Mouse (Mus musculus) stomach, embryonic 15.5 days (tissue): ENCODE data around the gene Gm973. TPM values are rescaled to one million over a fixed set of nuclear protein-coding genes. Genes with fewer than 3 reads are reported as not detected.
"Not testable (repeated sequence)": the region's sequence is repeated elsewhere in the genome, so short reads cannot be mapped to it uniquely, and the experiment has no call there.

Experiments used
- ATAC-seq: fragments of 200-750 bp; cut with Nextera tagmentation; 2 replicates; pipeline ENCODE4 v1.8.0; 2017; ENCODE audit warnings: low read depth, moderate number of reproducible peaks, moderate TSS enrichment; ENCODE audit not compliant: insufficient read depth, low FRiP score
- H3K27ac ChIP-seq: fragments of 300-500 bp; sonication (generic); 2 replicates; pipeline ENCODE4 v1.5.1; 2015; ENCODE audit warnings: mild to moderate bottlenecking, inconsistent platforms
- H3K27me3 ChIP-seq: fragments of 300-500 bp; sonication (generic); replicated peaks from 2 replicates; pipeline ENCODE4 v1.6.1; 2015; ENCODE audit warnings: inconsistent platforms
- H3K36me3 ChIP-seq: fragments of 300-500 bp; sonication (generic); 2 replicates; pipeline ENCODE4 v1.6.1; 2015; ENCODE audit warnings: inconsistent platforms
- H3K4me1 ChIP-seq: fragments of 300-500 bp; sonication (generic); 2 replicates; pipeline ENCODE4 v1.6.1; 2015; ENCODE audit warnings: inconsistent platforms
- H3K4me2 ChIP-seq: fragments of 300-500 bp; sonication (generic); 2 replicates; pipeline ENCODE4 v1.6.1; 2015; ENCODE audit warnings: mild to moderate bottlenecking, inconsistent platforms
- H3K4me3 ChIP-seq: fragments of 300-500 bp; sonication (generic); replicated peaks from 2 replicates; pipeline ENCODE4 v1.5.1; 2015; ENCODE audit warnings: inconsistent platforms
- H3K9ac ChIP-seq: fragments of 300-500 bp; sonication (generic); 2 replicates; pipeline ENCODE4 v1.6.1; 2015; ENCODE audit warnings: inconsistent platforms
- H3K9me3 ChIP-seq: fragments of 300-500 bp; sonication (generic); 2 replicates; pipeline ENCODE4 v1.6.1; 2016; ENCODE audit warnings: inconsistent platforms
- WGBS: fragments of 180-500 bp; shearing (Covaris S2); methylation state at CpG from one replicate; pipeline ENCODE4 v1.1.7; 2015; 5-methylcytosine and 5-hydroxymethylcytosine counted together
- polyA plus RNA-seq: library from polyadenylated mRNA; unstranded; fragments of >200 nt; fragmentation: Nextera tagmentation; extraction: Ambion mirVana; gene quantifications from 2 replicates; pipeline ENCODE4 v1.2.1, GENCODE M21; 2015

Gene Gm973
- polyA plus RNA-seq, 1 experiment from 2014 or later, result 0.55 TPM

- H3K4me1 ChIP-seq, result no peaks in the 10 kb centered on the region
- H3K9ac ChIP-seq, result no peak overlapping the region
- H3K4me3 ChIP-seq, result no peak overlapping the region
- no peaks in the 10 kb centered on the region for H3K36me3 ChIP-seq
- no peak for ATAC-seq
- 82% methylated on average over 2 of the region's 2 CpGs for WGBS
- H3K27me3 ChIP-seq, result no peaks in the 10 kb centered on the region
- H3K27ac ChIP-seq, result no peak overlapping the region
- no peak overlapping the region for H3K4me2 ChIP-seq
- no peaks in the 10 kb centered on the region for H3K9me3 ChIP-seq
Measured at GRCm38 (mm10) chr1:59615021-59615420, 99.0 kb downstream of the Gm973 start.

- 85% methylated on average over 10 of the region's 10 CpGs for WGBS
- Histone ChIP-seq H3K4me2 (no peak overlapping the region), H3K4me3 (no peak overlapping the region), H3K9ac (no peak overlapping the region), H3K9me3 (no peaks in the 10 kb centered on the region), H3K36me3 (no peaks in the 10 kb centered on the region), H3K27me3 (no peaks in the 10 kb centered on the region), H3K4me1 (no peaks in the 10 kb centered on the region), H3K27ac (no peak overlapping the region)
- no peak for ATAC-seq
Measured at GRCm38 (mm10) chr1:59619201-59619600, 103.1 kb downstream of the Gm973 start.

GRCm38 (mm10) chr1:59623325-59624017 lies 107.4 kb downstream of the Gm973 start:
- H3K36me3 ChIP-seq, result no peaks in the 10 kb centered on the region
- H3K27me3 ChIP-seq, result no peaks in the 10 kb centered on the region
- WGBS, result 24% methylated on average over 5 of the region's 5 CpGs
- ATAC-seq, result peak; percentile 58; the same call in 1 of the 2 replicates
- no peaks in the 10 kb centered on the region for H3K4me1 ChIP-seq
- H3K27ac ChIP-seq, result no peak overlapping the region
- no peak overlapping the region for H3K4me2 ChIP-seq
- no peak overlapping the region for H3K9ac ChIP-seq
- no peak overlapping the region for H3K4me3 ChIP-seq
- H3K9me3 ChIP-seq, result no peaks in the 10 kb centered on the region

- Histone ChIP-seq H3K36me3 (no peaks in the 10 kb centered on the region), H3K9me3 (no peaks in the 10 kb centered on the region), H3K27ac (no peak overlapping the region), H3K4me1 (no peaks in the 10 kb centered on the region), H3K4me2 (no peak overlapping the region), H3K9ac (no peak overlapping the region), H3K4me3 (no peak overlapping the region), H3K27me3 (no peaks in the 10 kb centered on the region)
- ATAC-seq, result no peak
- 80% methylated on average over 5 of the region's 5 CpGs for WGBS
Measured at GRCm38 (mm10) chr1:59625410-59625809, 109.3 kb downstream of the Gm973 start.

- ATAC-seq, result no peak
- Histone ChIP-seq H3K4me1 (no peaks in the 10 kb centered on the region), H3K9me3 (no peaks in the 10 kb centered on the region), H3K27ac (no peak overlapping the region), H3K9ac (no peak overlapping the region), H3K4me3 (no peak overlapping the region), H3K27me3 (no peaks in the 10 kb centered on the region), H3K36me3 (no peaks in the 10 kb centered on the region), H3K4me2 (no peak overlapping the region)
- whole genome bisulfite sequencing, result 37% methylated on average over 6 of the region's 6 CpGs
Measured at GRCm38 (mm10) chr1:59629194-59629593, 113.1 kb downstream of the Gm973 start.

GRCm38 (mm10) chr1:59630356-59630755 lies 114.3 kb downstream of the Gm973 start:
- H3K27me3 ChIP-seq, H3K4me1 ChIP-seq, H3K9me3 ChIP-seq, H3K4me2 ChIP-seq, H3K27ac ChIP-seq, H3K4me3 ChIP-seq, H3K36me3 ChIP-seq, ATAC-seq, H3K9ac ChIP-seq: not testable (repeated sequence)
- 90% methylated on average over 6 of the region's 6 CpGs for WGBS

- H3K27me3 ChIP-seq, result no peaks in the 10 kb centered on the region
- 72% methylated on average over 5 of the region's 5 CpGs for WGBS
- no peaks in the 10 kb centered on the region for H3K4me1 ChIP-seq
- H3K4me2 ChIP-seq, result no peak overlapping the region
- H3K9me3 ChIP-seq, result no peaks in the 10 kb centered on the region
- no peak overlapping the region for H3K27ac ChIP-seq
- no peak overlapping the region for H3K9ac ChIP-seq
- no peak for ATAC-seq
- H3K36me3 ChIP-seq, result no peaks in the 10 kb centered on the region
- no peak overlapping the region for H3K4me3 ChIP-seq
Measured at GRCm38 (mm10) chr1:59631986-59632659, 116.1 kb downstream of the Gm973 start.

GRCm38 (mm10) chr1:59633056-59633455 lies 117.0 kb downstream of the Gm973 start:
- Histone ChIP-seq H3K27me3 (no peaks in the 10 kb centered on the region), H3K9me3 (no peaks in the 10 kb centered on the region), H3K4me3 (no peak overlapping the region), H3K4me1 (no peaks in the 10 kb centered on the region), H3K36me3 (no peaks in the 10 kb centered on the region), H3K27ac (no peak overlapping the region), H3K4me2 (no peak overlapping the region), H3K9ac (no peak overlapping the region)
- ATAC-seq, result no peak
- 25% methylated on average over 6 of the region's 6 CpGs for WGBS

GRCm38 (mm10) chr1:59636349-59636748 lies 120.3 kb downstream of the Gm973 start:
- ATAC-seq, result no peak
- 70% methylated on average over 1 of the region's 1 CpGs for WGBS

GRCm38 (mm10) chr1:59638371-59638770 lies 122.3 kb downstream of the Gm973 start:
- WGBS, result 84% methylated on average over 3 of the region's 3 CpGs
- H3K27me3 ChIP-seq, result no peaks in the 10 kb centered on the region
- no peak for ATAC-seq
- H3K4me3 ChIP-seq, result no peak overlapping the region
- H3K36me3 ChIP-seq, result peaks cover 3% of the 10 kb centered on the region; the same call in 1 of the 2 replicates
- no peak overlapping the region for H3K9ac ChIP-seq
- H3K9me3 ChIP-seq, result no peaks in the 10 kb centered on the region
- no peak overlapping the region for H3K4me2 ChIP-seq
- H3K4me1 ChIP-seq, result no peaks in the 10 kb centered on the region
- H3K27ac ChIP-seq, result no peak overlapping the region

More at GRCm38 (mm10) chr1:59636349-59636748, 120.3 kb downstream of the Gm973 start:
- Histone ChIP-seq H3K4me1 (no peaks in the 10 kb centered on the region), H3K9me3 (no peaks in the 10 kb centered on the region), H3K4me3 (no peak overlapping the region), H3K9ac (no peak overlapping the region), H3K27ac (no peak overlapping the region), H3K4me2 (no peak overlapping the region), H3K36me3 (no peaks in the 10 kb centered on the region), H3K27me3 (no peaks in the 10 kb centered on the region)

- Histone ChIP-seq H3K4me3 (no peak overlapping the region), H3K4me2 (no peak overlapping the region), H3K36me3 (peaks cover 6% of the 10 kb centered on the region; the same call in 1 of the 2 replicates), H3K9me3 (no peaks in the 10 kb centered on the region), H3K9ac (no peak overlapping the region), H3K4me1 (no peaks in the 10 kb centered on the region), H3K27me3 (no peaks in the 10 kb centered on the region), H3K27ac (no peak overlapping the region)
- 63% methylated on average over 1 of the region's 1 CpGs for WGBS
- no peak for ATAC-seq
Measured at GRCm38 (mm10) chr1:59642488-59642887, 126.4 kb downstream of the Gm973 start.

GRCm38 (mm10) chr1:59646502-59646901 lies 130.4 kb downstream of the Gm973 start:
- H3K27me3 ChIP-seq, H3K9ac ChIP-seq, H3K27ac ChIP-seq, ATAC-seq, H3K9me3 ChIP-seq, H3K4me2 ChIP-seq, H3K4me3 ChIP-seq, H3K4me1 ChIP-seq: not testable (repeated sequence)
- WGBS, result 92% methylated on average over 2 of the region's 2 CpGs
- H3K36me3 ChIP-seq, result peaks cover 10% of the 10 kb centered on the region
